Mouse (Mus musculus): ENCODE data around the gene Gpm6a. TPM values are rescaled to one million over a fixed set of nuclear protein-coding genes. Genes with fewer than 3 reads are reported as not detected.

Gene Gpm6a
- polyA plus RNA-seq, 1 experiment from 2014 or later: 739 TPM

DNA sequence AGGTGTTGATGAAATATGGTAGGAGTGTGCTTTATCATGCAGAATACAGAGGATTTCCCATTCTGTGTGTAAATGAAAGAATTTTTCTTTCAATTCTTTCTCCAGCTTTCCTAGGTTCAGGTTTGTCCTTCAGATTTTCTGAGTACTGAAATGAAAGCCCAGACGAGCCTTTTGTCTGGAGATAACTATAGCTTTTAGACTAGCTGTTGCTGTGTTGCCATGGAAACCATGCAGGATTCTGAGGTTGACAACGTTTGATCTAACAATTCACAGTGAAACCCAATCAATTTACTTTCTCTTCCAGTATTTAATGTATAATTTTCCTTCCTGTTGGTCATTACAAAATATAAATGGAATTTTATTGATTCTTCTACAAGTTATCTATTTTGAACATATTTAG lies 34.5 kb downstream of the Gpm6a start:
- 1% methylated on average over 2 of the region's 2 CpGs for WGBS
- no peaks in the 10 kb centered on the region for H3K9me3 ChIP-seq (ENCODE audit: control insufficient read depth, low read length)
- H3K4me3 ChIP-seq (replicated peaks; ENCODE audit: low read length): no peak overlapping the region
- ATAC-seq: peak; percentile 34; the same call in 1 of the 2 replicates
- H3K9ac ChIP-seq (replicated peaks; ENCODE audit: low read depth, low read length): no peak overlapping the region
- H3K4me1 ChIP-seq (replicated peaks; ENCODE audit: control insufficient read depth, insufficient read depth, low read length): peaks cover 16% of the 10 kb centered on the region
- no peaks in the 10 kb centered on the region for H3K27me3 ChIP-seq (replicated peaks; ENCODE audit: control insufficient read depth, insufficient read depth, low read length)
- peak overlapping the region; percentile 53; the same call in 1 of the 2 replicates for H3K27ac ChIP-seq (ENCODE audit: low read length)
- H3K4me2 ChIP-seq (ENCODE audit: low read length): no peak overlapping the region
- H3K36me3 ChIP-seq (ENCODE audit: control insufficient read depth, insufficient read depth): no peaks in the 10 kb centered on the region

DNA sequence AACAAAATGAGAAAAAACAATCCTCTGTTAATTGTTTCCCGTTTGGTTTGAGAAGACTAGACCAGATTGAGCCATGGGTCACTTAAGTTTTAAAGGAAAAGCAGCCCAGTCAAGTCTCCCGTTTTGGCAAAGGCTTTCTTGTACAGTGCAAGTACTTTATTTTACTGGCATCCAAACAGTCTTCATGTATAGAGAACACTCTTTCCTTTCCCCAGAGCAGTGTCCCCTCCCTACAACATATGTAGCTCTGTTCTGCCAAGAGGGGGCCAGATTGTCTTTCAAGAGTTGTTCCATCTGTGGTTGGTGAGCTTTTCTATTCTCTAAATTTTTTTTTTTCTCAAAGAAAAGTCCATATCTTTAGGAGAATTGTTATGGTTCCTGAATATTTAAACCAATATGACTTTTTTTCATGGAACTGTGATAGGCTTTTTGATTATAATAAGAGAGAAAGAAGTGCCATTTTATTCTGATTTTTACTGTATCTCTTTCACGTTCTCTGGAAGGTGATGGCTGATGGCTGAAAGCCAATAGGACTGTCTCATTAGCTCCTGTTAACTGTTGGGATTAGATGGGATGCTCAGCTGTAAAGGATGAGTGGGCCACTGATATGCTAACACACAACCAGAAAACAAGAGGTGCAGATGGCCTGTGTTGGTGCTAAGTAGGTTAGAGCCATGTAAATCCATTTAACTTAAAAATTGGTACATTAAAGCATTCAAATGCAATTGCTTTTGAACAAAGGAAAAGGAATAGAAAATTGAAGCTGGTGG lies 37.4 kb downstream of the Gpm6a start:
- Histone ChIP-seq H3K4me2 (ENCODE audit: low read length) (no peak overlapping the region), H3K27ac (ENCODE audit: low read length) (peak overlapping the region; percentile 84), H3K36me3 (ENCODE audit: control insufficient read depth, insufficient read depth) (no peaks in the 10 kb centered on the region), H3K9me3 (ENCODE audit: control insufficient read depth, low read length) (no peaks in the 10 kb centered on the region), H3K27me3 (replicated peaks; ENCODE audit: control insufficient read depth, insufficient read depth, low read length) (no peaks in the 10 kb centered on the region), H3K9ac (replicated peaks; ENCODE audit: low read depth, low read length) (no peak overlapping the region), H3K4me3 (replicated peaks; ENCODE audit: low read length) (no peak overlapping the region), H3K4me1 (replicated peaks; ENCODE audit: control insufficient read depth, insufficient read depth, low read length) (peaks cover 14% of the 10 kb centered on the region)
- WGBS: 28% methylated on average over 3 of the region's 3 CpGs
- ATAC-seq: peak; percentile 91

DNA sequence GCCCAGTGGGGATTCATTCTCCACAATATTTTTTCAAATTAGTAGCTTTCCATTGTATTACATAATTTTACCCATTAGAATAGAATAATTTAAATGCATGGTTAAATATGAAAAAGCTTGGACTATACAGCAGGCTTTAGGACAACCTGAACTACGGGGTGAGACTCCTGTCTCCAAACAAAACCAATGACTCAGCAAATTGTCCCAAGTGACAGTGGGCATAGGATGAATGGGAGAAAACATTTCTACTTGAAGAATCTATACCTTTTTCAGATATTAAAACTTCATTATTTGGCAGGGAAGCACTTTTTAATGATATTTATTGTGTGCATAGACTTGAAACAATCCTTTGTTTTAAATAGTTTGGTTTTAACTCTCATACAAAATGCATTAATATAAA lies 41.0 kb downstream of the Gpm6a start:
- 73% methylated on average over 1 of the region's 1 CpGs for WGBS
- H3K27me3 ChIP-seq (replicated peaks; ENCODE audit: control insufficient read depth, insufficient read depth, low read length): no peaks in the 10 kb centered on the region
- no peak for ATAC-seq
- H3K4me1 ChIP-seq (replicated peaks; ENCODE audit: control insufficient read depth, insufficient read depth, low read length): peaks cover 2% of the 10 kb centered on the region
- no peak overlapping the region for H3K9ac ChIP-seq (replicated peaks; ENCODE audit: low read depth, low read length)
- no peak overlapping the region for H3K4me2 ChIP-seq (ENCODE audit: low read length)
- no peak overlapping the region for H3K4me3 ChIP-seq (replicated peaks; ENCODE audit: low read length)
- H3K36me3 ChIP-seq (ENCODE audit: control insufficient read depth, insufficient read depth): no peaks in the 10 kb centered on the region
- no peaks in the 10 kb centered on the region for H3K9me3 ChIP-seq (ENCODE audit: control insufficient read depth, low read length)
- H3K27ac ChIP-seq (ENCODE audit: low read length): no peak overlapping the region

DNA sequence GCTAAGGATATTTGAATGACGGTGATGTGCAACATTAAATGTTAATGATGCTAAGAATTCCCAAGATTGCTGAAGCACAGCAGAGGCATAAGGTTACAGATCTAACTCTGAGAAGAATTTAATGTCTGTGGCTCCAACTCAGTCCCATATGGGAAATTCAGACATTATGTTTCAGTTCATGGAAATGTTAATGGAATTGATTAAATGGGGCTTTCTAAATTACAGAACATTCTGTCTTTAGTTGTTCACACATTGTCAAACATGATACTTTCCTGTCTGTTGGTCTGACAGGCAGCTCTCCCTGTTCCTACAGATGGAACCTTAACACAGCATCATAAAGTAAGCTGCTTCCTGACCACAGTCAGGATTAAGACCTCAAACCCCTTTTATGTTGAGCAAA lies 47.8 kb downstream of the Gpm6a start:
- peak; percentile 67 for ATAC-seq
- H3K4me1 ChIP-seq (replicated peaks; ENCODE audit: control insufficient read depth, insufficient read depth, low read length): peaks cover 2% of the 10 kb centered on the region; the same call in 1 of the 2 replicates
- H3K36me3 ChIP-seq (ENCODE audit: control insufficient read depth, insufficient read depth): no peaks in the 10 kb centered on the region
- no peaks in the 10 kb centered on the region for H3K9me3 ChIP-seq (ENCODE audit: control insufficient read depth, low read length)
- no peak overlapping the region for H3K4me3 ChIP-seq (replicated peaks; ENCODE audit: low read length)
- H3K4me2 ChIP-seq (ENCODE audit: low read length): no peak overlapping the region
- WGBS: 45% methylated on average over 1 of the region's 1 CpGs
- H3K27me3 ChIP-seq (replicated peaks; ENCODE audit: control insufficient read depth, insufficient read depth, low read length): no peaks in the 10 kb centered on the region
- no peak overlapping the region for H3K9ac ChIP-seq (replicated peaks; ENCODE audit: low read depth, low read length)
- H3K27ac ChIP-seq (ENCODE audit: low read length): peak overlapping the region; percentile 91

DNA sequence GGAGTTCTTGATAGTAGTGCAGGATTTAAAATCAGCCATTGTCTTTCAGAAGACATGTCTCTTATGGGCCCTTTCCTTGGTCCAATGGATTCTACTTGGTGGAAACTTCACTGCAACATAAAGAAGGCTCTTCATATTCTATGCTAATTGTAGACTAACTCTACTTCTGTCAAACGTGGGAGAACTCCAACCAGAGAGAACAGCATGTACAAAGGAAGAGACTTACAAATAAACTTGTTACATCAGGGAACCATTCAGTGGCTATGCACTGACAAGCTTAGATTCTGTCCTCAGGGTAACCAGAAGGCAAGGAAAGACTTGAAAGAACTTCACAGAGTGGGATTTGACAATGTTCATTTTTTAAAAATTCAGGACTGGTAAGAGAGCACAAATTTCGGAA lies 48.3 kb downstream of the Gpm6a start:
- 57% methylated on average over 2 of the region's 2 CpGs for WGBS
- Histone ChIP-seq H3K36me3 (ENCODE audit: control insufficient read depth, insufficient read depth) (no peaks in the 10 kb centered on the region), H3K9ac (replicated peaks; ENCODE audit: low read depth, low read length) (no peak overlapping the region), H3K4me2 (ENCODE audit: low read length) (no peak overlapping the region), H3K9me3 (ENCODE audit: control insufficient read depth, low read length) (no peaks in the 10 kb centered on the region), H3K4me1 (replicated peaks; ENCODE audit: control insufficient read depth, insufficient read depth, low read length) (peaks cover 2% of the 10 kb centered on the region; the same call in 1 of the 2 replicates), H3K27ac (ENCODE audit: low read length) (peak overlapping the region; percentile 91), H3K27me3 (replicated peaks; ENCODE audit: control insufficient read depth, insufficient read depth, low read length) (no peaks in the 10 kb centered on the region), H3K4me3 (replicated peaks; ENCODE audit: low read length) (no peak overlapping the region)
- no peak for ATAC-seq

DNA sequence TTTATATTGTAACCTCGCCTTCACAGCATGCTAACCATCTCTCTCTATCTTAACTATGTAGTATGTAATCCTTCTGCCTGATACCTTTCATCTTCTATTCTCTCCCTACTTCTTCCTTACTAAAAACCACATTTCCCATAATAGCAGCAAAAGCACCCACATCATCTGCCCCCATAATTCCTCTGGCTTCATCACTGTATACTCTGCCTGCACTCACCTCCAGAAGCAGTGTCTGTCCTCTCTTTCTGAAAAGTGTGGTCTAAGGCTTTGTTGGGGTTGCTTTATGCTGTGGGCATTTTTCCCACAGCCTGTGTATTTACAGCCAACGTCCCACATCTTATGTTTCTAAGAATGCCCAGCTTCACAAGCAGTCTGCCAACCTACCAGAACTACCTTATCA lies 57.6 kb downstream of the Gpm6a start:
- H3K27ac ChIP-seq (ENCODE audit: low read length): peak overlapping the region; percentile 44; the same call in 1 of the 2 replicates
- H3K27me3 ChIP-seq (replicated peaks; ENCODE audit: control insufficient read depth, insufficient read depth, low read length): no peaks in the 10 kb centered on the region
- WGBS: 58% methylated on average over 2 of the region's 2 CpGs
- no peaks in the 10 kb centered on the region for H3K9me3 ChIP-seq (ENCODE audit: control insufficient read depth, low read length)
- H3K4me1 ChIP-seq (replicated peaks; ENCODE audit: control insufficient read depth, insufficient read depth, low read length): peaks cover 6% of the 10 kb centered on the region
- no peaks in the 10 kb centered on the region for H3K36me3 ChIP-seq (ENCODE audit: control insufficient read depth, insufficient read depth)
- no peak for ATAC-seq
- no peak overlapping the region for H3K9ac ChIP-seq (replicated peaks; ENCODE audit: low read depth, low read length)
- no peak overlapping the region for H3K4me2 ChIP-seq (ENCODE audit: low read length)
- no peak overlapping the region for H3K4me3 ChIP-seq (replicated peaks; ENCODE audit: low read length)

DNA sequence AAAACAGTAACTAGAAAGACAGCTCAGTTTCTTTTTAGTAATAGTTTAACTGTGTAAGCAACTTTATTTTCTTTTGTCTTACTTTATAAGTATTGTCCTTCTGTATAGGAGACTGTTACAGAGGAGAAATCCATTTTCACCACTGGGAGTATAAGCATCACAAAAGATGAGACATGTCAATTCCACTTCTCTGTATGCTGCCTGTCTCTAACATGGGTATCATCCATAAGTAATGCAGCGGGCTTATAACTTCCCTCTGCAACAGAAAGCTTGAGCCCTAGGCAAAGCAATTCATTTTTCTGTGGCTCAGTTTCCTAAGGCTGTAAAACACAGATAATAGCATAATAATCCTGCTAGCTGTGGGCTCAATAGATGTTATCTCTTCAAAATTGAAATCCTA lies 62.4 kb downstream of the Gpm6a start:
- Histone ChIP-seq H3K4me1 (replicated peaks; ENCODE audit: control insufficient read depth, insufficient read depth, low read length) (peaks cover 6% of the 10 kb centered on the region), H3K36me3 (ENCODE audit: control insufficient read depth, insufficient read depth) (no peaks in the 10 kb centered on the region), H3K9me3 (ENCODE audit: control insufficient read depth, low read length) (no peaks in the 10 kb centered on the region), H3K27me3 (replicated peaks; ENCODE audit: control insufficient read depth, insufficient read depth, low read length) (no peaks in the 10 kb centered on the region), H3K9ac (replicated peaks; ENCODE audit: low read depth, low read length) (no peak overlapping the region), H3K4me2 (ENCODE audit: low read length) (no peak overlapping the region), H3K27ac (ENCODE audit: low read length) (no peak overlapping the region), H3K4me3 (replicated peaks; ENCODE audit: low read length) (no peak overlapping the region)
- no peak for ATAC-seq
- 86% methylated on average over 1 of the region's 1 CpGs for WGBS

DNA sequence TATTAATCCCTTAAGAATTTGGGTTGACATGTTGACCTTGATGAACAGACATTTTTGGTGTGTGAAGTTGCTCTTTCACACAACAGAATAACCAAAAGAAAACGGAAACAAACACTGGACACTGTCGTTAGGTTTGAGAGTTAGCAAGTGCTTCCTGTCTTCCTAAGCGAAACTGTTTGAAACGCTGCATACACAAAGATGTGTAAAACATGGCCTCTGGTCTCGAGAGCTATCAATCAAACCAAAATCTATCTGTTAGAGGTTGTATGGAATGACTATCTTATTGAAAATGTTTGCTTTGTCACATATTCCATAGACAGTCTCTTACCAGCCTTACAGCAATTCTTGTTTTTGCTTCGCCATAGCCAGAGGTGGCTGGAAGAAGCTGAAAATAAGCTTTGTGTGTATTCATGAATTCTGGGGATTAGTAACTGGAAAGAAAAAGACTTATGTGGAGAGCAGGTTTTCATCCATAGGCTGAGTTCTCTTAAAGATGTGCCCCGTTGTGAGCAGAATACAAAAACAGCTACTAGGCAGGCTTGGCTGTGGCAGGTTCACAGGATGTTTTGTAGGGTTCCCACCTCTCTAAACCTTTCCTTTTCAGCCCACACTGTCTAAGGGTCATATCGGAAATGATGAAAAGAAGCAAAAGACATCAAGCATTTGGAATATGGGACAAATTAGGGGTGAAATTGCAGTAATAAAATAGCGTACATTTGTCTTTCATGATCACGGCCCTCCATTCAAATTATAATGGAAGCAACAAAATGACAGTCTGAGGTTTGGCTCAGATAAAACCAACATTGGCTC lies 71.4 kb downstream of the Gpm6a start:
- Histone ChIP-seq H3K4me1 (replicated peaks; ENCODE audit: control insufficient read depth, insufficient read depth, low read length) (peaks cover 13% of the 10 kb centered on the region), H3K36me3 (ENCODE audit: control insufficient read depth, insufficient read depth) (no peaks in the 10 kb centered on the region), H3K4me2 (ENCODE audit: low read length) (peak overlapping the region; percentile 54), H3K27me3 (replicated peaks; ENCODE audit: control insufficient read depth, insufficient read depth, low read length) (no peaks in the 10 kb centered on the region), H3K27ac (ENCODE audit: low read length) (peak overlapping the region; percentile 92), H3K9ac (replicated peaks; ENCODE audit: low read depth, low read length) (peak overlapping the region; percentile 39), H3K9me3 (ENCODE audit: control insufficient read depth, low read length) (no peaks in the 10 kb centered on the region), H3K4me3 (replicated peaks; ENCODE audit: low read length) (peak overlapping the region; percentile 7; the same call in 1 of the 2 replicates)
- ATAC-seq: peak; percentile 62
- WGBS: 8% methylated on average over 10 of the region's 10 CpGs

DNA sequence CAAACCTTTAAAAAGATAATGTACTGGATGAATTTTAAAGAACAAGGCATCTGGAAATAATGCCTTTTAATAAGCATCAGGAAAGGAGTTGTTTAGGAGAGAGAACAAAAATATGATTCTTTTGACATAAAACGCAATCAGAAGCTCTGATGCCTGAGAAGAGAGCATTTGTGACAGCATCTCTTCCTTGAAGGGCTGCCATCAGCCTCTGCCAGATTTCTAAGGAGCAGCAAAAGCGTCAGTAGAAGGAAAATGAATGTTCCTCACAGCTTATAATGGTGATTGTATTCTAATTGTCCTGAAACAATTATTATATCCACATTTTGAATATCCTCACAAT lies 72.0 kb downstream of the Gpm6a start:
- no peaks in the 10 kb centered on the region for H3K27me3 ChIP-seq (replicated peaks; ENCODE audit: control insufficient read depth, insufficient read depth, low read length)

More for the DNA sequence above, 72.0 kb downstream of the Gpm6a start:
- ATAC-seq: peak; percentile 44
- Histone ChIP-seq H3K9ac (replicated peaks; ENCODE audit: low read depth, low read length) (no peak overlapping the region; the same call in 1 of the 2 replicates), H3K4me1 (replicated peaks; ENCODE audit: control insufficient read depth, insufficient read depth, low read length) (peaks cover 13% of the 10 kb centered on the region), H3K9me3 (ENCODE audit: control insufficient read depth, low read length) (no peaks in the 10 kb centered on the region), H3K27ac (ENCODE audit: low read length) (peak overlapping the region; percentile 92), H3K4me3 (replicated peaks; ENCODE audit: low read length) (no peak overlapping the region; the same call in 1 of the 2 replicates), H3K4me2 (ENCODE audit: low read length) (peak overlapping the region; percentile 54), H3K36me3 (ENCODE audit: control insufficient read depth, insufficient read depth) (no peaks in the 10 kb centered on the region)
- 4% methylated on average over 2 of the region's 2 CpGs for WGBS

Data from forebrain, embryonic 16.5 days (tissue).